Mouse (Mus musculus) kidney, adult 2 months (tissue): ENCODE measurements around the gene Zfp444.
"Not testable (repeated sequence)": the region's sequence is repeated elsewhere in the genome, so short reads cannot be mapped to it uniquely, and the experiment has no call there.

Source experiments
- CTCF ChIP-seq: fragments of 200-500 bp; conservative IDR thresholded peaks from 2 replicates; pipeline ENCODE4 v1.5.1; 2011; ENCODE audit warnings: low read depth, mild to moderate bottlenecking, control low read depth, low read length, moderate library complexity, mixed read lengths; ENCODE audit not compliant: insufficient read depth, insufficient read length
- POLR2A ChIP-seq: fragments of 200-500 bp; IDR thresholded peaks from one replicate; pipeline ENCODE4 v1.6.1; 2011; ENCODE audit warnings: low read depth, low read length, control low read depth

DNA sequence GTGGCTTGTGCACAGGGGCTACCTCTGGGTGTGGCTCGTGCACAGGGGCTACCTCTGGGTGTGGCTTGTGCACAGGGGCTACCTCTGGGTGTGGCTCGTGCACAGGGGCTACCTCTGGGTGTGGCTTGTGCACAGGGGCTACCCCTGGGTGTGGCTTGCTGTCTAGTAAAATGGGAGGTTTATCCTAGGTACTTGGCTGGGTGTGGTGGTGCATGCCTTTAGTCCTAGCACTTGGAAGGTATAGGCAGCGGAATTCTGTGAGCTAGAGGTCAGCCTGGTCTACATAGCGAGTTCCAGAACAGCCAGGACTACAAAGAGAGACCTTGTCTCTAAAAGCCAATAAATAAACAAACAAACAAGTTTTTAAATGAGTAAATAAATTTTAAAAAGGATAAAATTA, 42.7 kb downstream of the Zfp444 start:
- not testable (repeated sequence) for TF ChIP-seq CTCF, POLR2A
